Mouse (Mus musculus): ENCODE data around the gene Emsy.

DNA sequence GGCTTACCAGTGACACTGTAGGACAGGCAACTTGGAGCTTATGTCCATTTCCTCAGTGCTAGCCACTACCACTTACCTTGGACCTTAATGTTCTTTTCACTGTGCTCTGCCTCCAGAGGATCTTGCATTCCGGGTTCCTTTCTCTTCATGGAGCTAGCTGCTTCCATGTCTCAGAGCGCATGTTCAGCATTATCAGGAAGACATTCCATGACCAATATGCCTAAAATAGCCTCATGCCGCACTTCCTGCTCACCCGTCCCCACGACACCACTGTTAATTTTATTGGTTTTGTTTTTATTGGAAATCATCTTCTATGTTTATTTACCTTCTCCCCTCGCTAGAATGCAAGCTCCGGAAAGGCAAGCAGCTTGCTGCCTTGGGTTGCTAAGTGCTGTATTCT, 21.9 kb upstream of the Emsy start:
- no peak for TF ChIP-seq CTCF (IDR thresholded peaks at IDR 0.05; ENCODE audit: low read depth, low read length)
- TF ChIP-seq GATA1 (IDR thresholded peaks at IDR 0.05; ENCODE audit: borderline replicate concordance, low read length) = no peak
- TF ChIP-seq GATA2 (IDR thresholded peaks at IDR 0.05; ENCODE audit: borderline replicate concordance, low read depth, low read length) = no peak
- TF ChIP-seq TAL1 (conservative IDR thresholded peaks at IDR 0.05; ENCODE audit: low read depth, low read length) = no peak
- TF ChIP-seq POLR2AphosphoS5 (IDR thresholded peaks at IDR 0.05; ENCODE audit: insufficient replicate concordance, low read depth, low read length) = no peak

Measured in G1E (cell line).